Mouse (Mus musculus) heart, embryonic 10.5 days (tissue): Measurements from ENCODE around the gene Abraxas2. TPM values are rescaled to one million over a fixed set of nuclear protein-coding genes. Genes with fewer than 3 reads are reported as not detected.
A peak's percentile ranks its signal among the peaks of the same experiment; 100 is the strongest.

Experiments used
- DNase-seq: peaks from one replicate; pipeline ENCODE4 v3.0.0-alpha.2; 2017; ENCODE audit warnings: low spot score
- H3K27ac ChIP-seq: fragments of 300-500 bp; sonication (generic); 2 replicates; pipeline ENCODE4 v1.5.1; 2016; ENCODE audit warnings: mild to moderate bottlenecking
- H3K27me3 ChIP-seq: fragments of 300-500 bp; sonication (generic); 2 replicates; pipeline ENCODE4 v1.6.1; 2016; ENCODE audit warnings: mild to moderate bottlenecking; ENCODE audit not compliant: poor library complexity, insufficient read depth, severe bottlenecking
- H3K36me3 ChIP-seq: fragments of 300-500 bp; sonication (generic); 2 replicates; pipeline ENCODE4 v1.6.1; 2016; ENCODE audit warnings: mild to moderate bottlenecking, moderate library complexity
- H3K4me1 ChIP-seq: fragments of 300-500 bp; sonication (generic); 2 replicates; pipeline ENCODE4 v1.6.1; 2016; ENCODE audit warnings: mild to moderate bottlenecking
- H3K4me3 ChIP-seq: fragments of 300-500 bp; sonication (generic); 2 replicates; pipeline ENCODE4 v1.5.1; 2016; ENCODE audit warnings: mild to moderate bottlenecking, moderate library complexity
- H3K9me3 ChIP-seq: fragments of 300-500 bp; sonication (generic); 2 replicates; pipeline ENCODE4 v1.6.1; 2016; ENCODE audit warnings: mild to moderate bottlenecking, moderate library complexity
- WGBS: fragments of 180-500 bp; shearing (Covaris S2); methylation state at CpG from one replicate; pipeline ENCODE4 v1.1.7; 2016; 5-methylcytosine and 5-hydroxymethylcytosine counted together
- polyA plus RNA-seq: library from polyadenylated mRNA; unstranded; fragments of >200 nt; fragmentation: Nextera tagmentation; extraction: Ambion mirVana; gene quantifications from 2 replicates; pipeline ENCODE4 v1.2.1, GENCODE M21; 2016

Abraxas2 gene
- polyA plus RNA-seq = 26.9 and 28.0 TPM in 2 replicates

GRCm38 (mm10) chr7:132859042-132859958 is at the start of gene Abraxas2:
Gene Abraxas2, plus strand, starts transcription at chr7:132859225.
- whole genome bisulfite sequencing = under 1% methylated on average over 53 of the region's 53 CpGs
- H3K4me1 ChIP-seq = peaks cover 10% of the 10 kb centered on the region
- peak within 1 kb of the TSS; percentile 100 for H3K4me3 ChIP-seq
- H3K36me3 ChIP-seq = no peaks in the 10 kb centered on the region
- H3K27me3 ChIP-seq = no peaks in the 10 kb centered on the region
- H3K27ac ChIP-seq = peak within 1 kb of the TSS; percentile 97
- DNase-seq = peak; percentile 96
- no peaks in the 10 kb centered on the region for H3K9me3 ChIP-seq

- no peaks in the 10 kb centered on the region for H3K27me3 ChIP-seq
- WGBS = 46% methylated on average over 6 of the region's 6 CpGs
- peak overlapping the region; percentile 84 for H3K27ac ChIP-seq
- H3K9me3 ChIP-seq = no peaks in the 10 kb centered on the region
- peaks cover 95% of the 10 kb centered on the region for H3K4me1 ChIP-seq
- H3K4me3 ChIP-seq = no peak overlapping the region
- DNase-seq = peak; percentile 24
- H3K36me3 ChIP-seq = no peaks in the 10 kb centered on the region
These were observed 49.3 kb upstream of the Abraxas2 start for GRCm38 (mm10) chr7:132809721-132810120.

GRCm38 (mm10) chr7:132810368-132810767 is 48.7 kb upstream of the Abraxas2 start:
- H3K27ac ChIP-seq = no peak overlapping the region
- no peaks in the 10 kb centered on the region for H3K9me3 ChIP-seq
- peak; percentile 69 for DNase-seq
- H3K27me3 ChIP-seq = no peaks in the 10 kb centered on the region
- whole genome bisulfite sequencing = 23% methylated on average over 6 of the region's 6 CpGs
- no peak overlapping the region for H3K4me3 ChIP-seq
- peaks cover 90% of the 10 kb centered on the region for H3K4me1 ChIP-seq
- H3K36me3 ChIP-seq = no peaks in the 10 kb centered on the region

- Histone ChIP-seq H3K4me1 (peaks cover 85% of the 10 kb centered on the region), H3K27ac (no peak overlapping the region), H3K9me3 (no peaks in the 10 kb centered on the region), H3K4me3 (no peak overlapping the region), H3K27me3 (no peaks in the 10 kb centered on the region), H3K36me3 (no peaks in the 10 kb centered on the region)
- peak; percentile 92 for DNase-seq
- WGBS = 75% methylated on average over 1 of the region's 1 CpGs
These were observed 48.1 kb upstream of the Abraxas2 start for GRCm38 (mm10) chr7:132810879-132811278.

- Histone ChIP-seq H3K27me3 (no peaks in the 10 kb centered on the region), H3K4me3 (peak overlapping the region; percentile 81), H3K4me1 (peaks cover 74% of the 10 kb centered on the region), H3K36me3 (no peaks in the 10 kb centered on the region), H3K9me3 (no peaks in the 10 kb centered on the region), H3K27ac (peak overlapping the region; percentile 94)
- peak; percentile 79 for DNase-seq
- 10% methylated on average over 23 of the region's 23 CpGs for WGBS
These were observed 47.1 kb upstream of the Abraxas2 start for GRCm38 (mm10) chr7:132811716-132812618.

GRCm38 (mm10) chr7:132812619-132813415 is 46.2 kb upstream of the Abraxas2 start:
- no peaks in the 10 kb centered on the region for H3K9me3 ChIP-seq
- no peaks in the 10 kb centered on the region for H3K36me3 ChIP-seq
- under 1% methylated on average over 59 of the region's 59 CpGs for WGBS
- H3K4me3 ChIP-seq = peak overlapping the region; percentile 81
- peak overlapping the region; percentile 94 for H3K27ac ChIP-seq
- DNase-seq = peak; percentile 86
- no peaks in the 10 kb centered on the region for H3K27me3 ChIP-seq
- peaks cover 66% of the 10 kb centered on the region for H3K4me1 ChIP-seq

- peak; percentile 83 for DNase-seq
- peak within 1 kb of the TSS; percentile 94 for H3K27ac ChIP-seq
- H3K4me1 ChIP-seq = peaks cover 58% of the 10 kb centered on the region
- H3K9me3 ChIP-seq = no peaks in the 10 kb centered on the region
- 0 out of 2 replicates have a peak, but pooled peaks cover 2% of the 10 kb centered on the region for H3K36me3 ChIP-seq
- under 1% methylated on average over 85 of the region's 85 CpGs for WGBS
- H3K27me3 ChIP-seq = no peaks in the 10 kb centered on the region
- H3K4me3 ChIP-seq = peak within 1 kb of the TSS; percentile 81
These were observed 45.5 kb upstream of the Abraxas2 start, which contains the start of gene Fam53b for GRCm38 (mm10) chr7:132813416-132814088. Gene Fam53b, minus strand, starts transcription at chr7:132813886.

GRCm38 (mm10) chr7:132814089-132814450 is 45.0 kb upstream of the Abraxas2 start:
- peaks cover 53% of the 10 kb centered on the region for H3K4me1 ChIP-seq
- H3K36me3 ChIP-seq = 0 out of 2 replicates have a peak, but pooled peaks cover 2% of the 10 kb centered on the region
- no peaks in the 10 kb centered on the region for H3K27me3 ChIP-seq
- peak overlapping the region; percentile 94 for H3K27ac ChIP-seq
- 1% methylated on average over 7 of the region's 7 CpGs for WGBS
- peak overlapping the region; percentile 81 for H3K4me3 ChIP-seq
- no peaks in the 10 kb centered on the region for H3K9me3 ChIP-seq
- no peak for DNase-seq

- Histone ChIP-seq H3K4me3 (no peak overlapping the region), H3K9me3 (no peaks in the 10 kb centered on the region), H3K4me1 (peaks cover 44% of the 10 kb centered on the region), H3K27ac (no peak overlapping the region), H3K36me3 (0 out of 2 replicates have a peak, but pooled peaks cover 2% of the 10 kb centered on the region), H3K27me3 (no peaks in the 10 kb centered on the region)
- WGBS = 75% methylated on average over 5 of the region's 5 CpGs
- no peak for DNase-seq
These were observed 43.9 kb upstream of the Abraxas2 start for GRCm38 (mm10) chr7:132815081-132815480.

- H3K36me3 ChIP-seq = 0 out of 2 replicates have a peak, but pooled peaks cover 2% of the 10 kb centered on the region
- H3K9me3 ChIP-seq = no peaks in the 10 kb centered on the region
- H3K4me3 ChIP-seq = no peak overlapping the region
- H3K27me3 ChIP-seq = no peaks in the 10 kb centered on the region
- H3K4me1 ChIP-seq = peaks cover 29% of the 10 kb centered on the region
- no peak for DNase-seq
- no peak overlapping the region for H3K27ac ChIP-seq
- 92% methylated on average over 2 of the region's 2 CpGs for WGBS
These were observed 42.5 kb upstream of the Abraxas2 start for GRCm38 (mm10) chr7:132816528-132816927.

GRCm38 (mm10) chr7:132817056-132817455 is 42.0 kb upstream of the Abraxas2 start:
- Histone ChIP-seq H3K36me3 (0 out of 2 replicates have a peak, but pooled peaks cover 2% of the 10 kb centered on the region), H3K4me3 (no peak overlapping the region), H3K4me1 (peaks cover 24% of the 10 kb centered on the region), H3K27ac (no peak overlapping the region), H3K9me3 (no peaks in the 10 kb centered on the region), H3K27me3 (no peaks in the 10 kb centered on the region)
- 91% methylated on average over 6 of the region's 6 CpGs for WGBS
- DNase-seq = no peak
